Mouse (Mus musculus) adrenal gland, postnatal 25 days (tissue): ENCODE data around the gene Dnajb2. TPM values are rescaled to one million over a fixed set of nuclear protein-coding genes. Genes with fewer than 3 reads are reported as not detected.

Source experiments
- DNase-seq: peaks from one replicate; pipeline ENCODE4 v3.0.0; 2021; ENCODE audit warnings: mixed read lengths
- total RNA-seq: library from RNA; stranded (reverse); gene quantifications from 2 replicates; pipeline ENCODE4 v1.2.3, GENCODE M21; 2021

The Dnajb2 gene
- total RNA-seq, 1 experiment from 2014 or later = 67.3 TPM

DNA sequence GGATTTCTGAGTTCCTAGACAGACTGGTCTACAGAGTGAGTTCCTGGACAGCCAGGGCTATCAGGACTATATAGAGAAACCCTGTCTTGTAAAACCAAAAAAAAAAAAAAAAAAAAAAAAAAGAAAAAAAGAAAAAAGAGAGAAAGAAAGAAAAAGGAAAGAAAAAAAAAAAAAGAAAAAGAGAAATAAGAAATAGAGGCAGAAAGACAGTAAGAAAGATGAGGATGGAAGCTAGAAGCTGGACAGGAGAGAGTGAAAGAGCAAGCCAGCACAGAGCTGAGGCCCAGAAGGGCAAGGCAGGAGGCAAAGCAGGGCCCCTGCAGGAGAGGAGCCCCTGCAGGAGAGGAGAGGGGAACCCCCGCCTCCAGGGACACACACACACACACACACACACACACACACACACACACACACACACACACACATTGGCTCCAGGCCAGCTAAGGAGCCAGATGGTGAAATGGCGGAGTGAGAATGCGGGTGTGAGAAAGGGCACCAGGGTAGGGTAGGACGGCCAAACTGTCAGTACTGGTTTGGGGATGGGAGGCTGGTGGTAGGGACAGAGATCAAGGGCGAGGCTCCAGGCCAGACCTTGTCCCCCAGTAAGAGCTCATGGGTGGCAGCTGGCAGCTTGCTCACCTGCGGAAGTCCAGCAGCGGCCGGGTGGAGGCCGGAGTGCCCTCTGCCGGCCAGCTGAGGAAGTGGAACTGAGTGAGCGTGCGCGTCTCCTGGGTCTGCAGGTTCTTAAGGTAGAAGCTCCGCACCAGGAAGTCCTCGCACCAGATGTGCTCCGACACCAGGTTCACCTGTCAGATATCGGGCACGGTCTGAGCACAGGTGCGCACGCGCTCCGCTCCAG lies 15.1 kb downstream of the Dnajb2 start:
- peak; percentile 81 for DNase-seq

DNA sequence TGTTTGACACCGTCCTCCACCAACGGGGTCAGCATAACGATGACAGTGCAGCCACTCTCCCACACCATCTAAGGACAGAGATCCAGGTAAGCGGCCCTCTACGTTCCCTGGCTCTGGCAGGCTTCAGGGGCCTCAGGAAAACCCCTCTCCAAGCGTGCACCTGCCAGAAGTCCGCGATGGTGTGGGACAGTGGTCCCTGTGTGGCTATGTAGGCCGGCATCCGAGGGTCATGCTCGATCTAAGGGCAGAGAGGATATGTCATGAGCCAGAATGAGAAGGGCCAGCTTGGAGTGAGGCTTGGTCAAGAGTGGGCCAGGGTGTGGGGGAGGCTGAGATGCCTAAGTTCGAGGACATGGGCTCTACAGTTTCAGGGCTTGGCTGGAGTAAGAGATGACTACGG lies 16.1 kb downstream of the Dnajb2 start:
- no peak for DNase-seq

DNA sequence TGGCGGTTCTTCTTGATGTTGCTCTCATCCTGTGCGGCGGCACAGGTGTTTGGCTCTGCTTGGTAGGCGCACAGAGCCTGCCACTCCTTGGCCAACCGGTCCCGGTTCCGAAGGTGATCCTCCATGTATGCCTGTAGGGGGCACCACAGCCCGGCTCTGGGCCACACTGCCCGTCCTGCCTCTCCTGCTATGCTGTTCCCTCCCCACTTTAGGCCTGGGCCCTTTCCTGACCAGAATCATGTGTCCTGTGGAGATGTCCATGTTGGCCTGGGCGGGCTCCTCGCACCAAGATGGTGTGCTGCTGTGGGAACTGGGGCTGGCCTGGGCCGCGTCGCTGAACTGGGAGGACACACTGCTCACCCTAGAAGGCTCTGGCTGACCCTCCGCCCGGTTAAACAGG lies 16.8 kb downstream of the Dnajb2 start:
- DNase-seq = no peak

DNA sequence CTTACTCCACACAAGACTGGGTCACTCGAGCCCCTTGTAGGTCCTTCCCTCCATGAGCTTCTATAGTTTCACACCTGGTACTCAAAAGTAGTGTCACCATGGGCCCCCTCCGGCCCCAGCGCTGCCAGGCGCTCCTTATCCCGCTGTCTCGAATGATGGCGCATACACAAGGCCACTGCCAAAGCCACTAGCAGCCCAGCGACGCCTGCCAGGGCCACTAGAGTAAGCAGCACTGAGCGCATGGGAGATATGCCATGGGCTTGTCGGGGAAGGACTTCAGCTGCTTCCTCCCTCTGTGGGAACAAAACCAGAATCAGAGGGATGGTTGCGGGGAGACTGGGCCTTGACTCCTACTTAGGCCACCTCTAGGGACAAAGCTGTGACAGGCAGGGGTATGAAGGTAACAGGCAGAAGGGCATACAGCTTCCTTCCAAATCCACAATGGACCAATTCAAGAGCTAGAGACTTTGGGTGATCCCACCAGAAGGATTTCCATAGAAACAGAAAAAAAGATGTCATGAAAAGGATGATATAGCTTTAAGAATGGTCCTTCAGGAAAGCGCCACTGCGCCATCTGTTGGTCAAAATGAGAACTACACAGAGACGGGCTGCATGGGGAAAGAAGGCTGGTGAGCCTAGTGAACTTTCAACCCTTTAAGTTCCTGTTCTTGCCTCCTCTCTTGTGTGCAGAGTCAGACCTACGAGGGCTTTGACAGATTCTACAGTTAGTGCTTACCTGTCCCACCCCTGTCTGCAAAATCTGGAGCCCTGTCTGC lies 17.8 kb downstream of the Dnajb2 start:
- DNase-seq = peak; percentile 79

DNA sequence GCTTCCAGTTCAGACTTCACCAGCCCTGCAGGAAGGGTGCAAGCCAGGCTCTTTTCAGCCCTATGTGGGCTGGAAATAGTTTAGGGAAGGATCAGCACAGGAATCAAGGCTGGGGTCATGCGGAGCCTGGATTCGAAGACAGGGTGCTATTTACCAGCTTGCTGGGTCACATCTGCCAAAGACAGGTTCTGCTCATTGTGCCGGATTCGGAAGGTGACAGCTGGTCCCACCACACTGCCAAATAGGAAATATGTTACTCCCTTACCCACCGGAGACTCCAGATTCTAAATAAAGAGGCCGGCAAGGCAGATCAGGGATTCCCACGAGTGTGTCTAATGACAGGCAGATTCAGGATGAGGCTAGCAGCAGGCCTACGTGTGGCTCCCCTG lies 18.4 kb downstream of the Dnajb2 start:
- no peak for DNase-seq

DNA sequence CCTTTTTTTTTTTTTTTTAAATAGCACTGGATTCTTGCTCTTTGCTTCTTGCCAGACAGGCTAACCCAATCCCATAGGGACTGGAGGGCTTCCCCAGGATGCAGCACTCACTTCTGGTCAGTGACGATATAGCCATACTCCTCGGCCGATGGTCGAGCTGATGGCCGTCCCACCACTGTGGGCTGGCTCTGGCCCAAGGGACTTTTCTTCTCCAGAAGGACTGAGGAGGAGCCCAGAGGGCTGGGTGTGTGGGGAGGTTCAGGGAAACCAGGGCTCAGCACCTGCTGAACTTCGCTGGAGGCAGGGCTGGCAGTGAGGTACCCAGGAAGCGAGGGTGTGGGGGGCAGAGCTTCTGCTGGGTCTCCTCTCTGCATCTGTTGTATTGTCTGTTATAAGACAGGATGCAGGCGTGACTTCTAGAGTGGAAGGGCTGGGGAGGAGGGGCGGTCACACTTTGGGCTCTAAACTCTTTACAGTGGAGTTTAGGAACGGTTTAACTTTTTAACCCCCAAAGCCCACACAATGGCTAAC lies 19.4 kb downstream of the Dnajb2 start:
- DNase-seq = no peak

DNA sequence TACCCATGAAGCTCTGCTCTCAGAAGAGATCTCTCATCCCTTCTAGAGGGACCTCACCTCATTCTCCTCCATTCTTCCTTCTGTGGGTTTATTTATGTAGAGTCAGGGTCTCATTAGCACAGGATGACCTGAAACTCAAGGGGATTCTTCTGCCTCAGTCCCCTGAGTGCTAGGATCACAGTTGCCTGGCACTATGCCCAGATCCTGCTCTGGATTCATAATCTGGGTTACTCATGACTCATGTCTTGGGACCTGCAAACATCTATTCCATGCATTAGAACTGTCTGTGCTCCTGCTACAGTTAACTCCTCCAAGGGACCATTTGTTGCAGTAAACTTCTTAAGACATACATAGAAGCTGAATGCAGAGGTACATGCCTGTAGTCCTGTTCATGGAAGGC lies 25.1 kb downstream of the Dnajb2 start:
- no peak for DNase-seq

DNA sequence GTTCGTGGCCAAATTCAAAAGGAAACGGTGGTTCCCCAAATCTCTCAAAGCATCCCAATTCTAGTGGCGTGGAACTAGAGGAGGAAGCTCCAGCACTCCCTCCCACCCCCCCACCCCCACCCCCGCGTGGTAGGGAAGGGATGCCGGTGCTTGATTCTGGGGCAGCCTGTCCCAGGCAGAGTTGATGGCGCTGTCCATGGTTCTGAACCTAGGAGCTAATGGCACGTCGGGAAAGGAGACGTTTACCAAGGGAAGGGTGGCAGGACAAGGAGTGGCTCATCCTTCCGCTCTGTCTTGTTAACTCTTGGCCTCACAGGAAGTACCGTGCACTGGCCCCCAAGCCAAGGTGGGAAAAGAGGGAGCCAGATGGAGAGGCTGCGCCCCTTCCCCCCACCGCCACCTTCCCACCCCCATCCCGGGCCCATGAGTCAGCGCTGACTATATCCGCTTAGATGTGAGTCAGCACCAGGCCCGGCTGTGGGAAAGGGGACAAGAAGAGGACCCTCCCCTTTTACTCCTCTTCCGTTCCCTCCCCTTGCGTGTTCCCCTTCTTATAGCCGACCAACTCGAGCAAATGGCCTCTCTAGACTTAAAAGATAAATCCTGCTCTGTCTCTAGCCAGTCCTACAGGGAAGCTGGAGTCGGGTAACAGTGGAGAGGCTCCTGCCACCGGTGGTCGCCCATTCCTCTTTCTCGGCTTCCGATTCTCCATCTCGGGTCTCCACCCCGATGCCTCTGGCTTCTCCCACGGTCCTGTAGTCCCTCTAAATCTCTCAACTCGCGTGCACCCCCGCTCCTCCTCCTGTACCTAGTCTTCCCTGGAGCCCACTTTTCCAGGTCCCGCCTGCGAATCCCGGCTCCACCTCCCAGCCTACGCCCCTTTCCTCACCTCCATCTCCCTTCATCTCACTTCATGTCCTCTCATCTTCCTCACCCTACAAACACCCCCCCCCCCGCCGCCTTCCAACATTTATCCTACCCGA lies 27.1 kb downstream of the Dnajb2 start:
- peak; percentile 79 for DNase-seq

DNA sequence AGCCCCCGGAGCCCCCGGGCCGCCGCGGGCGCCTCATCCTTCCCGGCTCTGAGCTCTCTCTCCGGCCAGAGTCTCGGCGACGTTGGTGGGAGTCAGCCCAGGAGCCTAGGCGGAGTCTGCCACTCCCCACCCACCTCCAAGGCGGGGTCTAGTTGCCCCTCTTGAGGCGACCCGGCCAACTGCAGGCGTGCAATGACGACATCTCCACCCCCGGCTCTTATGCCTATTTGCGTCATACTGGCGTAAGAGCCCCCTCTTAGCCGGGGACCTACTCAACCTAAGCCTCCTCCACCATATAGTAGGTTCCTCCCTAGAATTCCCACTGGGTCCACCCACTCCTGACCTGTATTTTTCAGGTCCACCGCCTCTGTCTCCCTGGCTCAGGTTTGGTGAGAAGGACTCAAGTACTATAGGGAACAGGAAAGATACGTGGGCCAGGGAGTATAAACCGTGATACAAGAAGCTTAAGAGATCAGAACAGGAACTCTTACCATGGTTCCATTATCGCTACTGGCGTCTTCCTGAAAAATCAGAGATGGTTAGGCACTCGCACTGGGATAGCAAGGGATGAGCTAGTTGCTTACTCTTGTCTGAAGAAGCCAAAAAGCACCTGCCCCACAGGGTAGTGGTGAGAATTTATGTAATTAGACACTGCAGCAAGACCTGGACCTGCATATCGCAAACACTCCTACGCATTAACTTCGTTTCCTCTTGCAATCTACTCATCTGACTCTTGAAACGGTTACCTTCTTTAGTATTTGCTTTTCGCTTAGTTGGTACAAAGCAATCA lies 28.1 kb downstream of the Dnajb2 start, which contains the start of gene Ptprn:
TSS of gene Ptprn (minus strand) at position 412 of the 790 bp plus-strand sequence.
- DNase-seq = no peak

DNA sequence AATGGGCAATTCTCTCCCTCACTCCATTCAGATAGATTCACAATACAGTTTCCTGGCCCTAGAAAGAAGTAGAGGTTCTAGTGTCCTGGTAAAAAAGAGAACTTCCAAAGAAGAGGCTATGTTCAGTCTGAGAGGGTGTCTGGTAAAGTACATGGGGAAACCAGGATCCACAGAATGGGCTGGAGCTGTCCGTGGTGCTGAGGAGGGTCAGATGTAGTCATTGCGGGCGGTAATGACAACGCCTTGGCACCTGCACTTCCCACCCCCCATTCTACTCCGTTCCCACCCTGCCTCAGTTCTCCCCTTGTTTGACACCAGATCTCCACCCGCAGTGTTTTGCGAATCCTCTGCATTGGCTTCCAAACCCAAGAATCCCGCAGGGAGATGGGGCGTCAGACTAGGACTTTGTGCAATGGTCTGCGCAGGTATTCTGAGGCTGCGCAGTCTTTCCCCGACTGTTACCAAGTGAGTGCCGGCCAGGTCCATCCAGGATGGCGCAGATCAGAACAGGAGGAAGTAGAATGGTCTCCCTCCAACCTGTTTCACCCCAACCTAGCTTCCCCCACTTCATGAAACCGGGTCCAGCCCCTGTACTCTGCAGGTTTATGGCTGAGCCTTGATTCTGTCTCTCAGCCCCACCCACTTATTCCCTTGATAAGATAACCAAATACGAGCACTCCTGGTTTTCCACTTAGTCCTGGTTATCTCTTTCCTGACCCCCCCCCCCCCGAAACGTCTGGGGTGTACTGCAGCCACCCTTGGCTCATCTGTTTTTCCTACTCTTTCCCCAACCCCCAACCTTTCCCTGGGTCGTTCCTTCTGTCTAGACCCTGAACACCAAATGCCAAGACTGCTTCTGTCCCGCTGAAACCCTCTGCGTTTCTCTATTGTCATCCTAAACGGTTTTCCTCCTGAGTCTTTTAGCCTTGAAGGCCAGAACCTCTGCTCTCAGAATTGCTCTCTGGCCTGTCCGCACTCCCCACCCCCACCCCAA lies 41.3 kb downstream of the Dnajb2 start:
- DNase-seq = peak; percentile 71

DNA sequence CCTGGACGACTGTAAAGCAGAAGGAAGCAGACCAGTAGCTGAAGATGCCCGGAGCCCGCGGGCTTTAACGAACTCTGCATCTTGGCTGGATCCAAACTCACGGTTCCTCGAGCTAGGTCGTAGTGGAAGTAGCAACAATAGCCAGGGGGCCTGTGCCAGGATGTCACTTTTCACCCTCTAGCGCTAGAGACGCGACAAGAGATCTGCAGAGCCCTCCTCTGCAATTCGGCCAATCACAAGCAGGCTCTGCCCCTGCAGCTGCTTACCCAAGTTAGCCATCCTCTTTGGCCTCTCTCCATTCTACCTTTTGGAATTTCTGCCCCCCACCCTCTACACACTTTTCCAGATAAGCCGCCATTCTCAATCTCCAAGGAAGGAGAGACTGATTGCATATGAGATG lies 42.0 kb downstream of the Dnajb2 start, which contains the start of gene Resp18:
TSS of gene Resp18 (minus strand) at position 188 of the 400 bp plus-strand sequence.
- DNase-seq = no peak

DNA sequence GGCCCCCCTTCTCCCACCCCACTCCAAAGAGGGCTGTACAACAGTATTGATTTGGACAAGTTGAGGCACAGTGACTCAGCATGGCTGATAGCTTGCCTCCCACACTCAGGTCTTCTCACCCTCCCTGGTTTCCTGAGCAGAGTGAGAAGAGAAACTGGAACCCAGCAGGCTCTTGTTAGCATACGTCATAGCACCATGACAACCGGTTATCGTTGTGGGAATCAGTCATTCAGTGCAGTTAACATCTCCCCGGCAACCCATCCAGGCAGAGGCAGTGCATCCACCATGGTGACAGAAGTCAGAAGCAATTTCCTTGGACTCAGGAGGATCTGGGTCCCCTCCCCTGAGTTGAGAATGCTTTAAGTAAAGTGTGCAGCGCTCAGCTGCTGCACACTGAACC lies 46.8 kb downstream of the Dnajb2 start:
- no peak for DNase-seq

DNA sequence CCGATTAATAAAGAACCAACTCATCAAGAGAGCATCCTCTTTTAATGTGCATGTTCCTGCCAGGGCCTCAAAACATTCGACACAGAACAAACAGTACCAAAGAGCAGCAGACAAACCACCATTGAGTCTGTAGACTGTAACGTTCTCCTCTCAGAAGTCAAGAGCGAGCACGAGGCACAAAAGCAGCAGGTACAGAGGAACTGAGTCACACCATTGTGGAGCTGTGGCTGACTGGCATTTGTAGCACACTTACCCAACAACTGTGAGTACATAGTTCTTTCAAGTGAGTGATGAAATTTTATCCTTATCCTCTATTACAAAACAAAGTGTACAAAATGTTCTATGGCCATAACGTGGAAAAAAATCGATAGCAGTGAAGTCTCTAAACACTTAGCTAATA lies 48.7 kb downstream of the Dnajb2 start:
- DNase-seq = no peak

DNA sequence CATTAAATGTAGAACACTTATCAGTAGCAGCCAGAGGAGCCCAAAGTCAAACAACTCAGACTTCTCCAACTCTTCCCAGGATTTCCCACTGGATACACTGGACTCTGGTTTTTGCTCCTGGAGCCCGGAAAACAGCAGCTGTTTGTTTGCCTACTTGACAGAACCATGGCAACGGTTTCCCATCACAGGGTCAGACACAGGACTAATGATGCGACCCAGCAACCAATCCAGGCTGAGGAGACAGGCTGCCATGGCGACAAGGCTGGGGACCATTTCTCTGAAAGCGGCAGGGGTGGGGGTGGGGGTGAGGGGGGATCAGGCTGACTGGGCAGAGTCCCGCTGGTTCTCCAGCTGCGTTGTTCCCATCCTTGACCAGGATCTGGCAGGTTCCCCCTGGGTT lies 53.2 kb downstream of the Dnajb2 start:
- no peak for DNase-seq

DNA sequence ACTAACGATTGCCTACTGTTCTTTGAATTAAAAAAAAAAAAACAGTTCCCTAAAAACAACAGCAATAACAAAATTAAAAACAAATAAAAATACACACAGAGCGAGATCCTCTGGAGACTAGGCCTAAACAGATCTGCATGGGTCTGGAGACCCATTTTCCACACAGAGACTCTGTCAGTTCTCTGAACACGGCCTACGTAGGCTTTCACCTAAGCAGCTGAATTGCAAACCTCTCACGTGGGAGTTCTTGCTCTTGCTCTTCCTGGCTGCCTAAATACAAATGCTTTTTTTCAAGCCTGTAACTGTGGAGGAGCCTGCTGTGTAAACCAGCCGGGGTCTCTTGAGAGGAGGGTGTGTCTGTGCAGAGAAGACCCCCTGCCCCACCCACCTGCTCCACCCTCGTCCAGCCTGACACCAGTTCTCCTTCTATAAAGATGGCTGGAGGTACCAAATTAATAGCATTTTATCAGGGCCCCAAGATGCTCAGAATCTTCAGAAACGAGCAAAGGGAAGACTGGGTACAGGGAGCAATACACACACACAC lies 53.8 kb downstream of the Dnajb2 start:
- no peak for DNase-seq

DNA sequence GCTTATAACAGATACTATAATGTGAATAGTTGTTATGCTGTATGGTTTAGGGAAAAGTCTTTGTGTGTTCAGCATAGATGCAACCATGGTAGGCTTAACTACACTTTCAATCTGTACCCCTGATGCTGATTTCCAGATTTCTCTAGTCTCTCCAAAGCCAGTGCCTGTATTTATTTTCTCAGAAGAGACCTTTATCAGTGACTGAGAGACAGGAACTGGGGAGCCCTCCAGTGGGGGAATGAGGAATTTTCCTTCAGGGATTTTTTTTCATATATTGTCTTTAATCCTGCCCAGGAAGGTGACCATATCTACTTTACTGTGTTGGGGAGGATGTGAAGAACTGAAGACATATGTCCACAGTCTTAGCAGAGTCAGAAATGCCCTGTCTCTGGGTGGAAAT lies 54.4 kb downstream of the Dnajb2 start:
- no peak for DNase-seq

DNA sequence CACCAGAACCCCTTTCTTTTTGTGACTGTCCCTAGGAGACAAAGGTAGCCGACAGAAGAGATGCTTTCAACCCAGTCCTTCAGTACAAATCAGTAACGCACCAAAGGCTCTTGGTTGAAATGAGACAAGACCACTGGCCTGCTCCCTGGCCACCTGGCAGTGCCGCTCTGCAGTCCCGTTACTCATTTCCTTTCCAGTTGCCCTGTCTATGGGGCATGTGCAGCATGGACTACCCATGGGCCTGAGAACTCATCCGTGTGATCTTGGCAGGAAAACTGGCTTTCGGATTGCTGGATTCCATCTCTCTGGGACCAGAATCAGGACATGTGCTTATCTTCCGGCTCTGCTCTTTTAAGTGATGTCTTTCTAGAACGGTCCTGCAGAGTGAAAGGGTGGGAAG lies 55.1 kb downstream of the Dnajb2 start:
- DNase-seq = no peak

DNA sequence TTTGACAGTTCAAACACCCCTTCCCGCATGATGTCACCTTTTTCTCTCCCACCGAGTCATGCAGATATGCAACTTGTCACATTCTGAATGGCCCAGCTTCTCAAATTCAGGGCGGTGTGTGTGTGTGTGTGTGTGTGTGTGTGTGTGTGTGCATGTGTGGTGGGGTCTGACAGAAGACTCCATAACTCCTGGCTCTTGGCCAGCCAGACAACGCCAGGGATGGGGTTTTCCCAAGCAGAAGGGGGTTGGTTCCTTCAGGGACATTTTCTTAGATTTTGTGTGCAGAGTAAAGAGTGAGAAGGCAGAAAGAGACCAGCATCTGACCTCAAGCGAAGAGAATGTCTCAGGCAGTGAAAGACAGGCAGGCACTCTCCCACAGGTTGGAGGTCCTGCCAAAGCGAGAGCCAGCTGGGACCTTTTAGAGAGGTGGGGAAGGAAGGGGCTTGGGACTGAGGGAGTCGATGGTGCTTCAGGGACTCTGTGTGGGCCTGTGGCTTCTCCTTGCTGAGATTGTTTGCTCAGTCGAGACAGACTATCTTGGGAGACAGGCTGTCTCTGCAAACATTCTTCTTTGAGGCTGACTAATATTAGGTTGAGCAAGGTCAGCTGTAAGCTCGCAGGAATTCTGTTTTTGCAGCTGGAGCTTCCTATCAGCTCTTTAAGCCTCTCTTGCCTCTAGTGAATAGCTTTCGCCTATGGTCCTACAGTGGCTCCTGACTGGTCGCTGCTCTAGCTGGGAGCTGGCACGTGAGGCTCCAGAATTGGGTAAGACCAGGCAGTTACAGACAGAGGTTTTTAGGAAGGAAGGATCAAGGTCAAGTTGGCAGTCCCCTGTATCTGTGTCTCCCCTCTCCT lies 56.5 kb downstream of the Dnajb2 start:
- DNase-seq = no peak

DNA sequence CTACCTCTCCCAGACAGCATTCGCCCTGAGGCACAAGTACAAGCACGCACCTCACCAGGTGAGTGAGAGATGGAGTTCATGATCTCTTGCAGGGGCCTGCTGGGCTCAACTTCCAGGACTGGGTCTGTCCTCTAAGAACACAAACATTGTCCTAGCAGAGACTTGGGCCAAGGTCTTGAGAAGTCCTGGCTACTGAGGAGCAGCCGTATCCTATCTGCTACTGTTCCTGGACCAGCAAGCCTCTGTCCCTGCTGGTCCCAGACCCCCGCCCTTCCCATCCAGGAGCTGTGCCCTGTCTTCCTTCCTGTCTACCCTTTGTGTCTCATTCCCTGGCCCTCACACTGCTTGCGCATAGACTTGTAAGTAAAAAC lies 57.1 kb downstream of the Dnajb2 start:
- DNase-seq = no peak
